Mouse (Mus musculus): ENCODE measurements around the gene Tlr6.

- TF ChIP-seq CTCF (conservative IDR thresholded peaks at IDR 0.05; ENCODE audit: insufficient read depth, insufficient read length, low read depth, low read length) (no peak), POLR2A (IDR thresholded peaks at IDR 0.05; ENCODE audit: low read depth, low read length) (no peak)
Observed at GRCm38 (mm10) chr5:64958991-64959842, 680 bp downstream of the Tlr6 start.

All from kidney, adult 2 months (tissue).